18 mouse cellular contexts compared by ENCODE assay signal in genomic region chr11:46202547-46202887, GRCm38 (mm10). TPM values are rescaled to one million over a fixed set of nuclear protein-coding genes. Genes with fewer than 3 reads are reported as not detected.
A peak's percentile ranks its signal among the peaks of the same experiment; 100 is the strongest.
DNase-seq lines count a peak whose midpoint lies in the region; ATAC-seq and TF ChIP-seq lines count a peak whose summit lies in the region.
"Had no signal": no experiment of that assay in that cellular context is flagged by ENCODE, and none has a peak within 500 bp of the region (broad histone marks: within the 10 kb centered on the region; RNA-seq: fewer than 3 reads in every experiment).

No protein-coding gene starts in this region.

- no peak for DNase-seq in forebrain, postnatal 0 days
- DNase-seq in hindbrain, embryonic 10.5 days (ENCODE audit: low spot score) = no peak
- DNase-seq in brain, embryonic 14.5 days (ENCODE audit: low read depth) = peak; percentile 17
- peak; percentile 72 for DNase-seq in lung, postnatal 0 days (ENCODE audit: low spot score)
- no peak for DNase-seq in natural killer cell, adult 2 months (ENCODE audit: low spot score in 2 of 2)
- DNase-seq in B cell, adult 2 months = no peak
- DNase-seq: cerebellum, adult 9-10 months; kidney, adult 2 months; kidney, postnatal 4 days; layer of hippocampus, postnatal 36 days; thymus, postnatal 36 days had no signal

- H3K4me1 ChIP-seq in forebrain, postnatal 0 days (ENCODE audit: insufficient read depth) = no peaks in the 10 kb centered on the region
- H3K4me1 ChIP-seq in forebrain, embryonic 15.5 days = no peaks in the 10 kb centered on the region
- H3K4me1 ChIP-seq in hindbrain, embryonic 10.5 days (replicated peaks) = peaks cover 33% of the 10 kb centered on the region
- H3K4me1 ChIP-seq in hindbrain, embryonic 13.5 days (replicated peaks) = peaks cover 4% of the 10 kb centered on the region; the same call in 1 of the 2 replicates
- 0 out of 2 replicates have a peak, but pooled peaks cover 5% of the 10 kb centered on the region for H3K4me1 ChIP-seq in lung, postnatal 0 days (ENCODE audit: insufficient read depth, low read depth, low read length)
- H3K4me1 ChIP-seq: liver, embryonic 15.5 days; neural tube, embryonic 12.5 days had no signal

- ATAC-seq in forebrain, postnatal 0 days = no peak
- no peak for ATAC-seq in forebrain, embryonic 15.5 days (replicated peaks)
- ATAC-seq in hindbrain, embryonic 13.5 days (ENCODE audit: low FRiP score) = no peak
- ATAC-seq in lung, postnatal 0 days = peak; percentile 69
- ATAC-seq: Patski had no signal

- 67% methylated on average over 10 of the region's 10 CpGs for WGBS in forebrain, postnatal 0 days
- 82% methylated on average over 10 of the region's 10 CpGs for WGBS in forebrain, embryonic 15.5 days
- WGBS in hindbrain, embryonic 10.5 days = 71% methylated on average over 10 of the region's 10 CpGs
- 72% methylated on average over 10 of the region's 10 CpGs for WGBS in hindbrain, embryonic 13.5 days
- WGBS in lung, postnatal 0 days = 23% methylated on average over 10 of the region's 10 CpGs

- H3K27ac ChIP-seq in forebrain, postnatal 0 days (ENCODE audit: low read depth, low read length) = peak overlapping the region; percentile 50
- no peak overlapping the region for H3K27ac ChIP-seq in forebrain, embryonic 15.5 days (replicated peaks)
- peak overlapping the region; percentile 18; the same call in 1 of the 2 replicates for H3K27ac ChIP-seq in hindbrain, embryonic 10.5 days
- H3K27ac ChIP-seq in hindbrain, embryonic 13.5 days = no peak overlapping the region
- H3K27ac ChIP-seq in lung, postnatal 0 days (ENCODE audit: low read length) = no peak overlapping the region
- H3K27ac ChIP-seq: limb, embryonic 12.5 days; liver, embryonic 15.5 days; neural tube, embryonic 12.5 days had no signal

- no peak overlapping the region for H3K4me2 ChIP-seq in forebrain, postnatal 0 days (ENCODE audit: low read depth)
- no peak overlapping the region for H3K4me2 ChIP-seq in forebrain, embryonic 15.5 days (replicated peaks)
- H3K4me2 ChIP-seq in hindbrain, embryonic 13.5 days = no peak overlapping the region
- H3K4me2 ChIP-seq in lung, postnatal 0 days (replicated peaks; ENCODE audit: low read depth, low read length) = 0 out of 2 replicates have a peak overlapping the region, but pooled peaks have one; percentile 8
- H3K4me2 ChIP-seq: limb, embryonic 12.5 days; liver, embryonic 15.5 days; neural tube, embryonic 12.5 days had no signal

- TF ChIP-seq EP300 in lung, postnatal 0 days (IDR thresholded peaks at IDR 0.05) = peak; percentile 41; the same call in 1 of the 2 replicates

- no peak overlapping the region for H3K9ac ChIP-seq in forebrain, postnatal 0 days
- H3K9ac ChIP-seq in forebrain, embryonic 15.5 days (replicated peaks) = no peak overlapping the region
- H3K9ac ChIP-seq in hindbrain, embryonic 13.5 days = no peak overlapping the region
- no peak overlapping the region for H3K9ac ChIP-seq in lung, postnatal 0 days (replicated peaks; ENCODE audit: low read depth)
- H3K9ac ChIP-seq: limb, embryonic 12.5 days; liver, embryonic 15.5 days; neural tube, embryonic 12.5 days had no signal

- peaks cover 68% of the 10 kb centered on the region for H3K36me3 ChIP-seq in forebrain, postnatal 0 days (ENCODE audit: insufficient read depth)
- H3K36me3 ChIP-seq in forebrain, embryonic 15.5 days = peaks cover 67% of the 10 kb centered on the region
- H3K36me3 ChIP-seq in hindbrain, embryonic 10.5 days = peaks cover 62% of the 10 kb centered on the region
- peaks cover 86% of the 10 kb centered on the region for H3K36me3 ChIP-seq in hindbrain, embryonic 13.5 days
- no peaks in the 10 kb centered on the region for H3K36me3 ChIP-seq in lung, postnatal 0 days (ENCODE audit: insufficient read depth, low read length)

- TF ChIP-seq POLR2A in brain, embryonic 14.5 days (IDR thresholded peaks at IDR 0.05; ENCODE audit: borderline replicate concordance, extremely low read depth, insufficient read depth, insufficient read length, poor library complexity, severe bottlenecking) = no peak

- no peak overlapping the region for H3K4me3 ChIP-seq in forebrain, postnatal 0 days (ENCODE audit: low read depth, low read length)
- H3K4me3 ChIP-seq in forebrain, embryonic 15.5 days = no peak overlapping the region
- H3K4me3 ChIP-seq in hindbrain, embryonic 10.5 days = no peak overlapping the region
- H3K4me3 ChIP-seq in hindbrain, embryonic 13.5 days = no peak overlapping the region
- H3K4me3 ChIP-seq in lung, postnatal 0 days (ENCODE audit: low read depth, low read length) = no peak overlapping the region
- H3K4me3 ChIP-seq: limb, embryonic 12.5 days; liver, embryonic 15.5 days; neural tube, embryonic 12.5 days had no signal

- no peaks in the 10 kb centered on the region for H3K9me3 ChIP-seq in forebrain, postnatal 0 days (ENCODE audit: low read length)
- H3K9me3 ChIP-seq in forebrain, embryonic 15.5 days = no peaks in the 10 kb centered on the region
- no peaks in the 10 kb centered on the region for H3K9me3 ChIP-seq in hindbrain, embryonic 10.5 days
- H3K9me3 ChIP-seq in hindbrain, embryonic 13.5 days = no peaks in the 10 kb centered on the region
- no peaks in the 10 kb centered on the region for H3K9me3 ChIP-seq in lung, postnatal 0 days (ENCODE audit: low read length)
- H3K9me3 ChIP-seq: limb, embryonic 12.5 days; liver, embryonic 15.5 days; neural tube, embryonic 12.5 days had no signal

- H3K27me3 ChIP-seq in forebrain, postnatal 0 days (ENCODE audit: insufficient read depth, low read length) = no peaks in the 10 kb centered on the region
- H3K27me3 ChIP-seq in forebrain, embryonic 15.5 days = no peaks in the 10 kb centered on the region
- no peaks in the 10 kb centered on the region for H3K27me3 ChIP-seq in hindbrain, embryonic 10.5 days (ENCODE audit: insufficient read depth, poor library complexity, severe bottlenecking)
- H3K27me3 ChIP-seq in hindbrain, embryonic 13.5 days = no peaks in the 10 kb centered on the region
- H3K27me3 ChIP-seq in lung, postnatal 0 days (replicated peaks; ENCODE audit: insufficient read depth, low read length) = no peaks in the 10 kb centered on the region
- H3K27me3 ChIP-seq: limb, embryonic 12.5 days; liver, embryonic 15.5 days; neural tube, embryonic 12.5 days; Patski had no signal

- TF ChIP-seq CTCF in forebrain, postnatal 0 days (IDR thresholded peaks at IDR 0.05; ENCODE audit: low read depth) = no peak
- TF ChIP-seq CTCF in brain, embryonic 14.5 days (IDR thresholded peaks at IDR 0.05; ENCODE audit: borderline replicate concordance, extremely low read depth, insufficient read depth, insufficient read length) = no peak
- no peak for TF ChIP-seq CTCF in lung, postnatal 0 days (IDR thresholded peaks at IDR 0.05)

RNA-seq across cellular contexts. Expression of gene Fndc9, which starts 32.8 kb away (rescaled TPM):
- total RNA-seq in forebrain, postnatal 0 days (2014; rRNA removed) = 11.1 and 12.2 TPM in 2 replicates
- polyA plus RNA-seq in forebrain, postnatal 0 days (2015; fragmentation: Nextera tagmentation; extraction: Ambion mirVana) = 9.9 and 15.9 TPM in 2 replicates
- polyA plus RNA-seq in forebrain, embryonic 15.5 days (2015; fragmentation: Nextera tagmentation; extraction: Ambion mirVana) = 3.5 and 3.9 TPM in 2 replicates
- polyA plus RNA-seq in hindbrain, embryonic 10.5 days (2016; fragmentation: Nextera tagmentation; extraction: Ambion mirVana) = 0.40 and 0.80 TPM in 2 replicates
- polyA plus RNA-seq in hindbrain, embryonic 13.5 days (2015; fragmentation: Nextera tagmentation; extraction: Ambion mirVana) = 1.7 TPM in 2 replicates
- 1.3 and 2.6 TPM in 2 replicates for polyA plus RNA-seq in brain, embryonic 14.5 days (2012; rRNA removed)
- polyA plus RNA-seq in lung, postnatal 0 days (2015; fragmentation: Nextera tagmentation; extraction: Ambion mirVana) = not detected in 2 replicates
- total RNA-seq: gastrocnemius, postnatal 4 days had no signal
- polyA plus RNA-seq: kidney, adult 2 months had no signal

RNA-seq across cellular contexts. Expression of gene Nipal4, which starts 36.2 kb away (rescaled TPM):
- 0.14 and 0.38 TPM in 2 replicates for total RNA-seq in forebrain, postnatal 0 days (2014; rRNA removed)
- 0.06 and 0.07 TPM in 2 replicates for polyA plus RNA-seq in forebrain, postnatal 0 days (2015; fragmentation: Nextera tagmentation; extraction: Ambion mirVana)
- polyA plus RNA-seq in forebrain, embryonic 15.5 days (2015; fragmentation: Nextera tagmentation; extraction: Ambion mirVana) = 0.22 and 0.23 TPM in 2 replicates
- polyA plus RNA-seq in hindbrain, embryonic 10.5 days (2016; fragmentation: Nextera tagmentation; extraction: Ambion mirVana) = 0.65 and 0.66 TPM in 2 replicates
- 0.31 and 0.62 TPM in 2 replicates for polyA plus RNA-seq in hindbrain, embryonic 13.5 days (2015; fragmentation: Nextera tagmentation; extraction: Ambion mirVana)
- 0.59 and 0.83 TPM in 2 replicates for polyA plus RNA-seq in brain, embryonic 14.5 days (2012; rRNA removed)
- polyA plus RNA-seq in lung, postnatal 0 days (2015; fragmentation: Nextera tagmentation; extraction: Ambion mirVana) = 0.35 and 0.41 TPM in 2 replicates
- polyA plus RNA-seq: Patski had no signal

Comparison
In these comparisons a context has a peak if more than half of its experiments do, and no peak if none do; other contexts are left out.
1. H3K27ac ChIP-seq: peak in forebrain, postnatal 0 days (single experiment) and hindbrain, embryonic 10.5 days (single experiment); none in forebrain, embryonic 15.5 days (single experiment), hindbrain, embryonic 13.5 days (single experiment) and lung, postnatal 0 days (single experiment).
2. DNase-seq: peak in brain, embryonic 14.5 days (single experiment) and lung, postnatal 0 days (single experiment); none in forebrain, postnatal 0 days (single experiment), hindbrain, embryonic 10.5 days (single experiment), natural killer cell, adult 2 months (0 of 2) and B cell, adult 2 months (0 of 2).